Mouse (Mus musculus): ENCODE results near the gene Gan. TPM values are rescaled to one million over a fixed set of nuclear protein-coding genes. Genes with fewer than 3 reads are reported as not detected.

Gan gene
- total RNA-seq, 2 experiments from 2014 or later: 6.6 to 9.9 TPM

DNA sequence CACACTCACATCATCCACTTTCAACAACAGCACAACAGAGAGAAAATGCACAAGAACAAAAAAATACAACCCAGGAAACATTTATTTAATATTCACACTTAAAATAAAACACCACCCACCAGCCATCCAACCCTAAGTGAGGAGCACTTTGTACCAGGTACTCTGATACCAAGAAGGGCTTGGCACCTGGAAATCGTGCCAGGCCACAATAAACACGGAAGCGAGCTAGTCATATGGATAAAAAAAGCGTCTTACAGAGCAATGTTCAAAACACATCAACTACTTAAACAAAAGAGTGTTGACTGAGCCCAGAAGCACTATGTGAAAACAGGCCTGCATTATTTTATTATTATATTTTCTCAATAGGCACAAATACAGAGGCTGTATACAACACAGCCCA, 1.8 kb upstream of the Gan start:
- ATAC-seq (replicated peaks; ENCODE audit: low FRiP score, low TSS enrichment, poor library complexity, severe bottlenecking): no peak

DNA sequence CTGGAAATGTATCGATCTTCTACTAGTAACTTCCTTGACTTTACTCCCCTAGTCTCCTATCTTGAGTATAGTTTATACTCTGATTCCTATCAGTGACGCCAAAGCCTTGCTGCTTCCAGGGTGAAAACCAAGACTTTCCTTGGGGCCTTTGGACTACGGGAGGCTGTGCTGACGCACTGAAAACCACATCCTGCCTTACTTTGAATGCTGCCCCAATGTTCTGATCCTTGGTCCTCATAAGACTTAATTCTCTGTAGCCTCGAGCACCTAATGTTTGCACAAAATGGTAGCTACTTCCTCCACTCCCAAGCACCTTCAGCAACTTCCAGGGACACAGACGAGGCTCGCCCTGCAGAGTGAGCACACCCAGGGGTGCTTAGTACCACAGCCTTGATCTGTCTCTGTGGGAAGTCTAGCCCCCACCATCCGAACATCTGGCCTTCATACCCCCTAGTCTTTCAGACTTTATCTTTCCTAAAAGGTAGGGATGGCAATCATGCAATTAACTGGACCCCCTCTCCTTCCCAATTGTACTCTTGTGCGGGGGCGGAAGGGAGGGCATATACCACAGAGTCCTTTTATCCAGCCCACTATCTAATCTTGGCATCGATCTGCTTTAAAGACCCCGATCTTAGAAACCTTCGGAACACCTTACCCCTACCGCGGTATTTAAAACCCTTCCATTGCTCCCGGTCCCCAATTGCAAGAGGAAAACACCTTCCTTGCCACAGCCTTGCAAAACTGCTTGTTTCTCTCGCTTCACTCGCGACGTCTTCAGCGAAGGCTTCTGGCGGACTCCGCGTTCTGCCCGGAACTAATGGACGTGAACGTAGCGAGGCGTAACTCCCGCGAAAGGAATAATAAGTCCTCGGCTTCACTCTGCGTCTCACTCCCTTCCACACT, 818 bp upstream of the Gan start:
- peak; percentile 18 for ATAC-seq (replicated peaks; ENCODE audit: low FRiP score, low TSS enrichment, poor library complexity, severe bottlenecking)

GRCm38 (mm10) chr8:117157769-117158091, 205 bp upstream of the Gan start:
- peak; percentile 90 for ATAC-seq (replicated peaks; ENCODE audit: low FRiP score, low TSS enrichment, poor library complexity, severe bottlenecking)

- no peak for ATAC-seq (replicated peaks; ENCODE audit: low FRiP score, low TSS enrichment, poor library complexity, severe bottlenecking)
Measured at GRCm38 (mm10) chr8:117159031-117159430, 1.1 kb downstream of the Gan start.

DNA sequence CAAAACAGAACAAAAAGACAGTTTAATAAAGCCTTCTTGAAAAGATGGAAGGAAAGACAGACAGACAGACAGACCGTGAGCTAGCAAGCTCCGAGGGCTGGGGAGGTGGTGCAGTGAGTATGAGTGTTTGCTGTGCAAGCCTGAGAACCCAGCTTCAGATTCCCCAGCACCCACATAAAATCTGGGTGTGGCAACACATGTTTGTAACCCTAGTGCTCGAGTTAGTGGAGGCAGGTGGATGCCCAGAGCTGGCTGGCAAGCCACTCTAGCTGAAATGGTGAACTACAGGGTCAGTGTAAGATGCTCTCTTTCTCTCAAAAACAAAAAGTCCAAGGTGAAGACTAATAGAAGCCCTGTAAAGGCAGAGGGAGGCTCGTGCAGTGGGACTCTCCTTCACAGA, 7.0 kb downstream of the Gan start:
- ATAC-seq (replicated peaks; ENCODE audit: low FRiP score, low TSS enrichment, poor library complexity, severe bottlenecking): no peak

DNA sequence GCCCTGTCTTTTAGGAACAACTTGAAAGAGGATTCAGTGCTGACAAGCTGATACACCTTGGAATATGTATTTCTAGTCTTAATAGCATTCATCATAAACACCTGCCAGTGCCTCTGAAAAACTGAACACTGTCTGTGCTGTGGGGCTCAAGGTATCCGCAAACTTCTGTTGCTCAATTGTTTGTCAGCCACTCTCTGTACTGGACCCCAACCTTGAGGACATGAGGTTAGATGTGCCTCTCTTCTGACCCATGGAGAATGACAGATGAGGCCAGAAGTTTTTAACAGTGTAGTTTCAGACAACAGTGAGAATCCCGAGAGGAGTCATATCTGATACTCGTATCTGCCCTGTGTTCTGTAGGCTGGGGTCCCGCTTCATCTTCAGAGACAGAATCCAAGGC, 7.6 kb downstream of the Gan start:
- no peak for ATAC-seq (replicated peaks; ENCODE audit: low FRiP score, low TSS enrichment, poor library complexity, severe bottlenecking)

DNA sequence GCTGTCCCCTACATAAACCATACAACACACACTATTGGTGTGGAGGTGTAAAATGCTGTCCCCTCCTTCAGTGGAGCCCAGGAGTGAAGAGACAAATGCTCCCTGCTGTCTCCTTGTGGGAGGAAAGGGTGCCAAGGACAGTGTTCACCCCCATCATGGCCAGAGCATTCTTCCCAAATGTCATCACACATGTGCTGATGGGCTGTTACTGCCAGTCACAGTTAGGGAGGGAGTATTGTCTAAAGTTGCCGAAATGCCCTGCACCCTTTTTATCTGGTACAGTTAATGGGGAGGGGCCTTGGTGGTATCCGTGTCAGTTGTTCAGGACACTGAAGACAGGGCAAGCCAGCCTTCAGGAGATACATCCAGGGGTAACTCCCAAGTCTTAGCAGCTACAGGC, 8.6 kb downstream of the Gan start:
- ATAC-seq (replicated peaks; ENCODE audit: low FRiP score, low TSS enrichment, poor library complexity, severe bottlenecking): no peak

GRCm38 (mm10) chr8:117167243-117167883, 9.4 kb downstream of the Gan start:
- no peak for ATAC-seq (replicated peaks; ENCODE audit: low FRiP score, low TSS enrichment, poor library complexity, severe bottlenecking)

DNA sequence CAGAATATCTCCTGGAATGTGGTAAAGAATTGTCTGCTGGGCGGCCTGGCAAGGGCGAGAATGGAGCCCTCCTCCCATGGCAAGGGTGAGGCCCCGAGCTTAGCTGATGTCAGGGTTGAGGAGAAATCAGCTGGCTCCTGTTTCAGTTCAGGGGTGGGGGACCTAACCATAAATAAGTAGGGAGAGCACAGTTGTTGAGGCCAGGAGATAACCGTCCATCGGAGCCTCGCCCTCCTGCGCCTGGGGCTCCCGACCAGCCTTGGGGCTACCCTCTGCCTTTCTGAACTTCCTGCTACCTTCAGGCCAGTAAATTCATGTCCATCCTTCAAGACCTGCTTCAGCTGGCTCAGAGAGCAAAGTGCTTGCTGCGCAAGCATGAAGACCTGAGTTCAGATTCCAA, 10.4 kb downstream of the Gan start:
- no peak; the same call in 1 of the 2 replicates for ATAC-seq (replicated peaks; ENCODE audit: low FRiP score, low TSS enrichment, poor library complexity, severe bottlenecking)

- ATAC-seq (replicated peaks; ENCODE audit: low FRiP score, low TSS enrichment, poor library complexity, severe bottlenecking): no peak
Measured at GRCm38 (mm10) chr8:117171826-117172225, 13.9 kb downstream of the Gan start.

DNA sequence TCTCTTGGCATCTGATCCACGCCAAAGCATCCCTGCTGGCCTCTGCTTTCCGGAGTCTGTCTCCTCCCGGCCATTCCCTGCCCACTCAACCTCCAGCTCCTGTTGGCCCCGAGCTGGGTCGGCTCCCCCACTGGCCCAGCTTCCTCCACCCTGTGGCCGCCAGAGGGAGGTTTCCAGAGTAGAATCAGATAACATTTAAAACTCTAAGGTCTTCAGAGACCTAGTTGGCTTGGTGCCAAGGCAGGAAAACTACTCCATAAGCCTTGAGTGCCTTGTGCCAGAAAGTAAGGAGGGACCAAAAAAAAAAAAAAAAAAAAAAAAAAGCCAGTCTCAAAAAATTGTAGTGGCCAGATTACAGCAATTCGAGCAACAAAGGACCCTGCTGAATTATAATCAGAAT, 15.0 kb downstream of the Gan start:
- ATAC-seq (replicated peaks; ENCODE audit: low FRiP score, low TSS enrichment, poor library complexity, severe bottlenecking): peak; percentile 70

GRCm38 (mm10) chr8:117173690-117174089, 15.8 kb downstream of the Gan start:
- ATAC-seq (replicated peaks; ENCODE audit: low FRiP score, low TSS enrichment, poor library complexity, severe bottlenecking): no peak

DNA sequence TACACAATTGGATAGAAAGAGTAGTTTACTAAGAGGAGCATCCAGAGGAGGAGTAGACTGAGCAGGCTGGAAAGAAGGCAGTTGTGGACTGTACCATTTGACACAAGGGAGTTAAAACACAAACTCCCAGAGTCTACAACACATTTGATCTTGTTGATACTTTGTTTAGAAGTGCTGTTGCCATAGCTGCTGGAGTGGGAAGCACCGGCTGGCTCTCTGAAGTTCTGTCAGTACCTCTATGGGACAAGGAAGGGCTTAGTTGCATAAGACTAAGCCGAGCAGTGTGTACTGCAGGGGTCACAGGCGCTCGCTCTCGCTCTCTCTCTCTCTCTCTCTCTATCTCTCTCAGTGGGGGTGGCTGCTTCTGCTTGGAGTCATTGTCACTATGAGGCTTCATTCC, 16.6 kb downstream of the Gan start:
- no peak for ATAC-seq (replicated peaks; ENCODE audit: low FRiP score, low TSS enrichment, poor library complexity, severe bottlenecking)

- no peak for ATAC-seq (replicated peaks; ENCODE audit: low FRiP score, low TSS enrichment, poor library complexity, severe bottlenecking)
Measured at GRCm38 (mm10) chr8:117176308-117176707, 18.4 kb downstream of the Gan start.

DNA sequence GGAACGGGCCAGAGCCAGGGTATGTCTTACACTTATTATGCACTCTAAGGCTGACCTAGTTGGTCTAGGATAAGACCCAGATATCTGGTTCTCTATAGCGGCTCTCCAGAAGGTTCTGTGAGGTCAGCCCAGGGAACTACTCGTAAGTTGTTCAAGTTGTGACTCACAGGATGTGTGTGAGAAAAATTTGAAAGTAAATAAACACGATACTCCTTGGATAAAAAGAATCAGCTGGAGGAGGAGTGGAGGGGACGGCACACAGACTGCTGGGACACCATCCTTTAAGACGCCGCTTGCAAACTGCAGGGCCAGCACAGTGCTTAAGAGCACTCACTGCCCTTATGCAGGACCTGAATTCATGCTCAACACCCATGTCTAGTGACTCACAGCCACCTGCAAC, 19.3 kb downstream of the Gan start:
- no peak for ATAC-seq (replicated peaks; ENCODE audit: low FRiP score, low TSS enrichment, poor library complexity, severe bottlenecking)

GRCm38 (mm10) chr8:117178039-117178438, 20.1 kb downstream of the Gan start:
- ATAC-seq (replicated peaks; ENCODE audit: low FRiP score, low TSS enrichment, poor library complexity, severe bottlenecking): no peak

DNA sequence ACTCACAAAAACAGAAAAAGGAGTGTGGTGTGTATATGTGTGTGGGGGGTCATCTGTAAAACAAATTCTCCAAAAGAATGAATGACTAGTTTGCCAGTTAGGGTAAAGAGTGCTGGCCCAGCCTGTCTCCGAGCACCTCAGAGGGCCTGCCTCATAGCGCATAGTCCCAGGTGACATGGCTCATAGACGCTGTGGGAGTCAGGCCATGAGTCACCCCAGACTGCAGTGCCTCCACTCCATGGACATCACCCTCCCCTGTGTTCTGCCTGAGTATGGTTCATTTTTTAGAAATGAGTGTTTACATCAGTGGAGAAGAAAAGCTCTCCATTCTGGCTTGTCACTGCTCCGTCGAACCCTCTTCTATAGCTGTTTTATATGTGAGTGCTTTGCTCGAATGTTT, 20.7 kb downstream of the Gan start:
- no peak for ATAC-seq (replicated peaks; ENCODE audit: low FRiP score, low TSS enrichment, poor library complexity, severe bottlenecking)

GRCm38 (mm10) chr8:117182746-117183145, 24.8 kb downstream of the Gan start:
- 0 out of 2 replicates have a peak, but pooled peaks have one; percentile 48 for ATAC-seq (replicated peaks; ENCODE audit: low FRiP score, low TSS enrichment, poor library complexity, severe bottlenecking)

DNA sequence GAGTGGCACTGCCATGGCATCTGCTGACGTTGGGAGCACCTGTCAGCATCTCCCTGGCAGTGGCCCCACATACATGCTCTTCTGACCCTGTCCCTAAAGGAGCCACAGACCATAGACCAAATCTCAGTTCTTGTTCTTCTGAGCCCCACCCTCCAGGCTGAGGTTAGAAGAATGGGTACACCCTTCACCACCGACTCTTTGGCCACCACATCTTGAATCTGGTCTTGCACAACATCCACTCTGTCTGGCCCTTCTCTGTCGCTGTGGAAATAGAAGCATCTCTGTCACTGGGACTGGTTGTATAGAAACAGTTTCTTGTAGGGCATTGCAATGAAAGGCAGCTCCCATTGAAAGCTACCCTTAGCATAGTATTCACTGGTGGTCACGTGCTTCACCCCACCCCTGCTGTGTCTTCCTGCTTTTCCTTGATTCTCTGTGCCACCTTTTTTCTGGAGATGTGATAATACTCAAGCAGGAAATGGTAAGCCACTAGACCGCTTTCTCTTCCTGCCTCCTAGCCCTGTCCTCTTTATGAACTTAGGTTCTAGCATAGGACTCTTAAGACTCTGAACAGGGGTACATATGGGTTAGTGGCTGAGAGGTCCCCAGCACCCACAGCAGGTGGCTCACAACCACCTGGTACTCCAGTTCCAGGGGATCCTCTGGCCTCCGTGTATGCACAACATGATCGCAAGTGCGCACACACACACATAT, 25.9 kb downstream of the Gan start:
- ATAC-seq (replicated peaks; ENCODE audit: low FRiP score, low TSS enrichment, poor library complexity, severe bottlenecking): no peak

GRCm38 (mm10) chr8:117194355-117194754, 36.4 kb downstream of the Gan start:
- no peak for ATAC-seq (replicated peaks; ENCODE audit: low FRiP score, low TSS enrichment, poor library complexity, severe bottlenecking)
